Mouse (Mus musculus) adrenal gland, adult 8-10 months (tissue): ENCODE data around the gene Il1r1. TPM values are rescaled to one million over a fixed set of nuclear protein-coding genes. Genes with fewer than 3 reads are reported as not detected.

Source experiments
- total RNA-seq, 4 experiments: library from RNA; stranded (reverse); gene quantifications; 2 replicates each; pipeline ENCODE4 v1.2.4; 2022

Gene Il1r1
- total RNA-seq, 4 experiments from 2014 or later: 4.2 to 5.5 (median 4.9) TPM

Other genes with a start within 250 kb of the Il1r1 start
- under 1 TPM in 1 of 4 experiments, not detected in 3; 0.49 TPM for gene Il1r2, start 151.0 kb upstream of the Il1r1 start, total RNA-seq
- gene Il1rl2, start 99.5 kb downstream of the Il1r1 start, total RNA-seq: 1 to 10 TPM; 1.0 to 2.4 (median 1.6) TPM
- gene Il1rl1, start 204.5 kb downstream of the Il1r1 start, total RNA-seq: 1 to 10 TPM in 2 of 4 experiments, under 1 TPM in 2; 0.38 to 1.5 (median 0.82) TPM
- under 1 TPM; 0.08 to 0.43 (median 0.32) TPM for gene Il18r1, start 240.5 kb downstream of the Il1r1 start, total RNA-seq